ENCODE assay signal across 25 mouse cellular contexts in genomic region chr11:49241471-49241870, GRCm38 (mm10). TPM values are rescaled to one million over a fixed set of nuclear protein-coding genes. Genes with fewer than 3 reads are reported as not detected.
DNase-seq lines count a peak whose midpoint lies in the region; ATAC-seq and TF ChIP-seq lines count a peak whose summit lies in the region.
"Had no signal": no experiment of that assay in that cellular context is flagged by ENCODE, and none has a peak within 500 bp of the region (broad histone marks: within the 10 kb centered on the region; RNA-seq: fewer than 3 reads in every experiment).

No protein-coding gene starts in this region.

- no peak overlapping the region for H3K4me3 ChIP-seq in lung, postnatal 0 days (ENCODE audit: low read depth, low read length)
- no peak overlapping the region for H3K4me3 ChIP-seq in CH12.LX (replicated peaks in 1 of 3; ENCODE audit: low read depth in 2 of 3, low read length in 2 of 3, poor library complexity in 1 of 3)
- H3K4me3 ChIP-seq: forebrain, embryonic 15.5 days; heart, embryonic 12.5 days; hindbrain, embryonic 15.5 days; limb, embryonic 12.5 days; liver, embryonic 13.5 days had no signal

- H3K4me2 ChIP-seq in lung, postnatal 0 days (replicated peaks; ENCODE audit: low read depth, low read length): no peak overlapping the region
- peak overlapping the region; percentile 84 for H3K4me2 ChIP-seq in CH12.LX (ENCODE audit: insufficient read depth, low read depth, poor library complexity, severe bottlenecking)
- H3K4me2 ChIP-seq: forebrain, embryonic 15.5 days; heart, embryonic 12.5 days; hindbrain, embryonic 15.5 days; limb, embryonic 12.5 days; liver, embryonic 13.5 days; midbrain, embryonic 11.5 days had no signal

- no peak for TF ChIP-seq RAD21 in CH12.LX (IDR thresholded peaks at IDR 0.05; ENCODE audit: low read depth, low read length)

- H3K79me2 ChIP-seq in CH12.LX (replicated peaks; ENCODE audit: control insufficient read depth, extremely low read depth, insufficient read depth, poor library complexity, severe bottlenecking): peaks cover 13% of the 10 kb centered on the region

- TF ChIP-seq CTCF in lung, postnatal 0 days (IDR thresholded peaks at IDR 0.05): no peak
- TF ChIP-seq CTCF in CH12.LX (conservative IDR thresholded peaks at IDR 0.05 in 1 of 2, IDR thresholded peaks at IDR 0.05 in 1 of 2; ENCODE audit: low read depth in 2 of 2, low read length in 2 of 2): no peak

- TF ChIP-seq POLR2A in CH12.LX (IDR thresholded peaks at IDR 0.05; ENCODE audit: low read depth, low read length): no peak

- no peak overlapping the region for H3K27ac ChIP-seq in lung, postnatal 0 days (ENCODE audit: low read length)
- 0 out of 2 replicates have a peak overlapping the region, but pooled peaks have one; percentile 29 for H3K27ac ChIP-seq in CH12.LX (ENCODE audit: insufficient read depth, low read depth)
- H3K27ac ChIP-seq: forebrain, embryonic 15.5 days; hindbrain, embryonic 15.5 days; limb, embryonic 12.5 days; liver, embryonic 13.5 days; macrophage had no signal

- 38% methylated on average over 1 of the region's 1 CpGs for WGBS in lung, postnatal 0 days

- H3K4me1 ChIP-seq in lung, postnatal 0 days (ENCODE audit: insufficient read depth, low read depth, low read length): peaks cover 6% of the 10 kb centered on the region; the same call in 1 of the 2 replicates
- H3K4me1 ChIP-seq in CH12.LX (ENCODE audit: control insufficient read depth in 1 of 2, insufficient read depth in 2 of 2): peaks cover 8 to 59% of the 10 kb centered on the region in 2 experiments; a peak in 3 of 4 replicates

- no peaks in the 10 kb centered on the region for H3K36me3 ChIP-seq in lung, postnatal 0 days (ENCODE audit: insufficient read depth, low read length)
- no peaks in the 10 kb centered on the region for H3K36me3 ChIP-seq in CH12.LX (replicated peaks in 1 of 2; ENCODE audit: control insufficient read depth in 1 of 2, insufficient read depth in 1 of 2, low read length in 1 of 2)
- H3K36me3 ChIP-seq in splenic B cell, adult 2 months (ENCODE audit: control insufficient read depth, insufficient read depth, low read length, poor library complexity, severe bottlenecking): no peaks in the 10 kb centered on the region
- H3K36me3 ChIP-seq: forebrain, embryonic 15.5 days; heart, embryonic 12.5 days; hindbrain, embryonic 15.5 days; limb, embryonic 12.5 days; liver, embryonic 13.5 days had no signal

- H3K9me3 ChIP-seq in lung, postnatal 0 days (ENCODE audit: low read length): no peaks in the 10 kb centered on the region
- H3K9me3 ChIP-seq in CH12.LX (replicated peaks; ENCODE audit: low read length): no peaks in the 10 kb centered on the region
- H3K9me3 ChIP-seq: forebrain, embryonic 15.5 days; heart, embryonic 12.5 days; hindbrain, embryonic 15.5 days; limb, embryonic 12.5 days; liver, embryonic 13.5 days had no signal

- no peak for ATAC-seq in lung, postnatal 0 days
- ATAC-seq: forebrain, embryonic 15.5 days; intestine, embryonic 16.5 days had no signal

- peak; percentile 46 for DNase-seq in kidney, adult 9 months
- DNase-seq in kidney, postnatal 4 days: no peak
- peak; percentile 37 for DNase-seq in lung, postnatal 0 days (ENCODE audit: low spot score)
- no peak for DNase-seq in lung, postnatal 36 days
- no peak for DNase-seq in CH12.LX (ENCODE audit: extremely low read depth)
- peak; percentile 40 for DNase-seq in splenic B cell, adult 2 months (ENCODE audit: low read depth, low spot score)
- no peak for DNase-seq in thymus, postnatal 14 days
- DNase-seq: adrenal gland, postnatal 25 days; cerebellum, adult 11 months; cerebellum, postnatal 14 days; embryo, embryonic 11 days; gastrocnemius, postnatal 36 days; heart, postnatal 36 days; liver, embryonic 13.5 days; right cerebral cortex, postnatal 25 days; thymus, postnatal 25 days had no signal

- peak; percentile 58 for TF ChIP-seq EP300 in lung, postnatal 0 days (IDR thresholded peaks at IDR 0.05)
- TF ChIP-seq EP300 in CH12.LX (IDR thresholded peaks at IDR 0.05; ENCODE audit: low read length): peak; percentile 76

- H3K9ac ChIP-seq in lung, postnatal 0 days (replicated peaks; ENCODE audit: low read depth): no peak overlapping the region
- H3K9ac ChIP-seq in CH12.LX (ENCODE audit: insufficient read depth, low read depth): 0 out of 2 replicates have a peak overlapping the region, but pooled peaks have one; percentile 29
- H3K9ac ChIP-seq: forebrain, embryonic 15.5 days; heart, embryonic 12.5 days; hindbrain, embryonic 15.5 days; limb, embryonic 12.5 days; liver, embryonic 13.5 days had no signal

- no peaks in the 10 kb centered on the region for H3K27me3 ChIP-seq in lung, postnatal 0 days (replicated peaks; ENCODE audit: insufficient read depth, low read length)
- no peaks in the 10 kb centered on the region for H3K27me3 ChIP-seq in CH12.LX (replicated peaks)
- H3K27me3 ChIP-seq in splenic B cell, adult 2 months (ENCODE audit: control insufficient read depth, insufficient read depth, low read length, poor library complexity, severe bottlenecking): no peaks in the 10 kb centered on the region
- H3K27me3 ChIP-seq: forebrain, embryonic 15.5 days; heart, embryonic 12.5 days; hindbrain, embryonic 15.5 days; limb, embryonic 12.5 days had no signal

- dilution Hi-C loops in CH12.LX (cut with MboI; ENCODE audit: extremely low pct_ligation_motif_present, extremely low pct_unique_long_range_greater_than_20kb, low sequenced_read_pairs): no loop called here

- in situ Hi-C loops in CH12.LX (cut with MboI; ENCODE audit: low pct_ligation_motif_present, low pct_unique_long_range_greater_than_20kb, low sequenced_read_pairs): loop anchor here (5.0 kb wide), 1 partner anchor 369 kb away; the partner anchor contains the start of gene Irgm1

TF ChIP-seq in CH12.LX, 34 proteins besides CTCF, POLR2A, EP300 and RAD21:
- TF ChIP-seq BHLHE40 (IDR thresholded peaks at IDR 0.05; ENCODE audit: low read depth, low read length) (peak; percentile 31; the same call in 1 of the 2 replicates), PAX5 (IDR thresholded peaks at IDR 0.05; ENCODE audit: low read length) (no peak), ETS1 (conservative IDR thresholded peaks at IDR 0.05; ENCODE audit: low read depth, low read length) (peak; percentile 70), ZNF384 (IDR thresholded peaks at IDR 0.05; ENCODE audit: low read depth, low read length) (peak; percentile 80), ELF1 (IDR thresholded peaks at IDR 0.05; ENCODE audit: low read depth, low read length) (peak; percentile 15; the same call in 1 of the 2 replicates), SMC3 (IDR thresholded peaks at IDR 0.05; ENCODE audit: low read depth, low read length) (no peak), CHD2 (IDR thresholded peaks at IDR 0.05; ENCODE audit: low read length) (0 out of 2 replicates have a peak, but pooled peaks have one; percentile 52), MYC (IDR thresholded peaks at IDR 0.05; ENCODE audit: low read depth, low read length) (no peak), RCOR1 (conservative IDR thresholded peaks at IDR 0.05; ENCODE audit: low read depth, low read length) (no peak), HCFC1 (IDR thresholded peaks at IDR 0.05; ENCODE audit: low read depth, low read length) (no peak), SIN3A (IDR thresholded peaks at IDR 0.05; ENCODE audit: low read length) (peak; percentile 45; the same call in 1 of the 2 replicates), ZKSCAN1 (IDR thresholded peaks at IDR 0.05; ENCODE audit: borderline replicate concordance, low read depth, low read length) (no peak), POLR2AphosphoS2 (IDR thresholded peaks at IDR 0.05; ENCODE audit: low read depth, low read length) (no peak), TCF12 (IDR thresholded peaks at IDR 0.05; ENCODE audit: low read depth, low read length) (peak; percentile 86), USF2 (conservative IDR thresholded peaks at IDR 0.05; ENCODE audit: low read depth, low read length) (no peak), USF1 (IDR thresholded peaks at IDR 0.05; ENCODE audit: low read depth, low read length) (no peak), UBTF (IDR thresholded peaks at IDR 0.05; ENCODE audit: low read depth, low read length) (no peak), IRF4 (IDR thresholded peaks at IDR 0.05; ENCODE audit: low read depth, low read length) (peak; percentile 73), JUND (conservative IDR thresholded peaks at IDR 0.05; ENCODE audit: low read depth, low read length) (peak; percentile 18; the same call in 1 of the 2 replicates), MAFK (IDR thresholded peaks at IDR 0.05; ENCODE audit: insufficient replicate concordance, low read length) (no peak), MXI1 (IDR thresholded peaks at IDR 0.05; ENCODE audit: low read depth, low read length) (no peak), KAT2A (IDR thresholded peaks at IDR 0.05; ENCODE audit: insufficient replicate concordance, low read length) (no peak), MAZ (IDR thresholded peaks at IDR 0.05; ENCODE audit: low read depth, low read length) (no peak), MEF2A (IDR thresholded peaks at IDR 0.05; ENCODE audit: borderline replicate concordance, low read depth, low read length) (peak; percentile 92)

RNA-seq across cellular contexts. Expression of gene Mgat1, which starts 2.5 kb away (rescaled TPM):
- 90.2 and 94.5 TPM in 2 replicates for polyA plus RNA-seq in lung, postnatal 0 days (2015; fragmentation: Nextera tagmentation; extraction: Ambion mirVana)
- total RNA-seq in CH12.LX (2012; rRNA removed) (83.2 and 118 TPM in 2 replicates), CH12.LX (2014; rRNA removed) (63.2 and 67.7 TPM in 2 replicates)
- polyA plus RNA-seq in CH12.LX (2012; ENCODE audit: insufficient read length, low read depth): 80.9 and 90.5 TPM in 2 replicates

RNA-seq across cellular contexts. Expression of gene Olfr1393, which starts 36.6 kb away (rescaled TPM):
- polyA plus RNA-seq in lung, postnatal 0 days (2015; fragmentation: Nextera tagmentation; extraction: Ambion mirVana): not detected in 2 replicates
- 0.04 TPM in 1 of 2 replicates, not detected in the other for total RNA-seq in CH12.LX (2012; rRNA removed)
- total RNA-seq in CH12.LX (2014; rRNA removed): 0.18 TPM in 1 of 2 replicates, not detected in the other
- polyA plus RNA-seq in CH12.LX (2012; ENCODE audit: insufficient read length, low read depth): 0.08 and 0.10 TPM in 2 replicates
- total RNA-seq: adrenal gland, postnatal 25 days; gastrocnemius, postnatal 36 days; layer of hippocampus, adult 18-20 months; layer of hippocampus, postnatal 25 days had no signal
- polyA plus RNA-seq: forebrain, embryonic 15.5 days; hindbrain, embryonic 15.5 days; limb, embryonic 12.5 days; liver, embryonic 13.5 days; macrophage; midbrain, embryonic 11.5 days had no signal

RNA-seq across cellular contexts. Expression of gene Zfp62, which starts 38.4 kb away (rescaled TPM):
- polyA plus RNA-seq in lung, postnatal 0 days (2015; fragmentation: Nextera tagmentation; extraction: Ambion mirVana): 19.6 and 21.5 TPM in 2 replicates
- total RNA-seq in CH12.LX (2012; rRNA removed) (21.3 and 22.6 TPM in 2 replicates), CH12.LX (2014; rRNA removed) (38.7 and 48.8 TPM in 2 replicates)
- polyA plus RNA-seq in CH12.LX (2012; ENCODE audit: insufficient read length, low read depth): 23.2 and 25.3 TPM in 2 replicates

RNA-seq across cellular contexts. Expression of gene Olfr1392, which starts 43.6 kb away (rescaled TPM):
- 0.05 TPM in 1 of 2 replicates, not detected in the other for polyA plus RNA-seq in lung, postnatal 0 days (2015; fragmentation: Nextera tagmentation; extraction: Ambion mirVana)
- total RNA-seq in CH12.LX (2012; rRNA removed) (not detected in 2 replicates), CH12.LX (2014; rRNA removed) (not detected in 2 replicates)
- polyA plus RNA-seq in CH12.LX (2012; ENCODE audit: insufficient read length, low read depth): not detected in 2 replicates
- total RNA-seq: adrenal gland, postnatal 25 days; gastrocnemius, postnatal 36 days; heart, postnatal 36 days; layer of hippocampus, postnatal 25 days had no signal
- polyA plus RNA-seq: forebrain, embryonic 15.5 days; heart, embryonic 12.5 days; hindbrain, embryonic 15.5 days; intestine, embryonic 16.5 days; liver, embryonic 13.5 days; midbrain, embryonic 11.5 days had no signal

RNA-seq across cellular contexts. Expression of gene Btnl9, which starts 54.5 kb away (rescaled TPM):
- 0.56 and 0.82 TPM in 2 replicates for polyA plus RNA-seq in lung, postnatal 0 days (2015; fragmentation: Nextera tagmentation; extraction: Ambion mirVana)
- total RNA-seq in CH12.LX (2012; rRNA removed) (0.17 and 0.34 TPM in 2 replicates), CH12.LX (2014; rRNA removed) (not detected in 2 replicates)
- polyA plus RNA-seq in CH12.LX (2012; ENCODE audit: insufficient read length, low read depth): 0.04 and 0.20 TPM in 2 replicates
- total RNA-seq: layer of hippocampus, adult 18-20 months; layer of hippocampus, postnatal 25 days had no signal
- polyA plus RNA-seq: forebrain, embryonic 15.5 days; midbrain, embryonic 11.5 days had no signal

Comparison
In these comparisons a context has a peak if more than half of its experiments do, and no peak if none do; other contexts are left out.
1. DNase-seq: peak in kidney, adult 9 months (single experiment), lung, postnatal 0 days (single experiment) and splenic B cell, adult 2 months (single experiment); none in kidney, postnatal 4 days (0 of 2), lung, postnatal 36 days (single experiment), CH12.LX (single experiment) and thymus, postnatal 14 days (single experiment).